Mouse (Mus musculus) stomach, postnatal 0 days (tissue): ENCODE results near the gene Slc25a34.

Experiments
- CTCF ChIP-seq: IDR thresholded peaks from 2 replicates; pipeline ENCODE4 v1.5.1; 2016; ENCODE audit warnings: antibody characterized with exemption, low read depth, mild to moderate bottlenecking, moderate library complexity
- EP300 ChIP-seq: optimal IDR thresholded peaks from 2 replicates; pipeline ENCODE3; 2016; ENCODE audit warnings: antibody characterized with exemption

- TF ChIP-seq CTCF (no peak), EP300 (no peak)
These were observed 33.3 kb upstream of the Slc25a34 start for GRCm38 (mm10) chr4:141656932-141657331.
